Mouse (Mus musculus): Measurements from ENCODE around the gene Polr3g.
A peak's percentile ranks its signal among the peaks of the same experiment; 100 is the strongest.
"Not testable (repeated sequence)": the region's sequence is repeated elsewhere in the genome, so short reads cannot be mapped to it uniquely, and the experiment has no call there.

The Polr3g gene

DNA sequence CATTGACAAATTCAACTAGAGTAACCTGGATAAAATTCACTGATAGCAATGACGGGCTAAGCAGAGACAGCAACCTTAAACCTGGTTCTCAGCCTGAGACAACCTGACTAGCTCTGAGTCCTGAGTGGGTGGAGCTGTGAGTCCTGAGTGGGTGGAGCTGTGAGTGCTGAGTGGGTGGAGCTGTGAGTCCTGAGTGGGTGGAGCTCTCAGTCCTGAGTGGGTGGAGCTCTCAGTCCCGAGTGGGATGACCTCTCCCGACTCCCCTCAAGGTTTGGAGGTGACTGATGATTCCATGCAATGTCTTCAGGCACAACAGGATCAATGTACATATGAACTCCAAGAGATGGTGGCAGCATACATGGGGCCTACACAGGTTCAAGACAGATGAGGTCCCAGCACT, 21.2 kb downstream of the Polr3g start:
- no peak for DNase-seq (ENCODE audit: low spot score)

DNA sequence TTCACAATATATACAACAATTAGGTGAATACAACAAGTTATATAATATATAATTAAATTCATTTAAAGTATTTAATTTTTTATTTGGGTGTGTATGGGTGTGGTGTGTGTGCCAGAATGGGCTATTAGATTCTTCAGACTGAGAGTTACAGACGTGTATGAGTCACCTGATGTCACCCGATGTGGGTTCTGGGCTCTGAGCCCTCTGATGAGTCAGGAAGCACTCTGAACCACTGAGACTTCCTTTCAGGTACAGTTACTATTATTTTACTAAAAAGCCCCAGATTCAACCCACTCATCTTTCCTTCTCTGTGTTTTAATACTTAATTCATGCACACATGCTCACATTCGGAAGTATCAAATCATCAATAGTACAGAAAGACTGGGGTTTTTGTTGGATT, 25.9 kb downstream of the Polr3g start:
- DNase-seq (ENCODE audit: low spot score), result no peak

DNA sequence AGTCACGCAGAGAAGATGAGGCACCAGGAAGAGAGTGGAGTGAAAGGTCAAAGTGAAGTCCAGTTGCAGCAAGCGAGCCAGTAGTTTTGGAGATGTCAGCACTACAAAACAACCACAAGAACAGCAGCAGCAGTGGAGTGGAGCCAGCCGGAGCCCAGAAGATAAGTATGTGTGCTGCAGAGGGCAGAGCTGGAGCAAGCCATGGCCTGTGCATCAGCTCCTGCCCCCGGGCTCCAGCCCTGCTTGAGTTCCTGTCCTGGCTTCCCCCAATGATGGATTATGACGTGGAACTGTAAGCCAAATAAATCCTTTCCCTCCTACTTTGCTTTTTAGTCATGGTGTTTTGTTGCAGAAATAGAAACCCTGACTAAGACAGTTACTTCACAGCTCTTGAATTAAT, 26.6 kb downstream of the Polr3g start:
- DNase-seq (ENCODE audit: low spot score), result no peak

- DNase-seq (ENCODE audit: low spot score), result no peak
Observed at GRCm38 (mm10) chr13:81683107-81683506, 27.7 kb downstream of the Polr3g start.

GRCm38 (mm10) chr13:81675333-81675732, 35.5 kb downstream of the Polr3g start:
- DNase-seq (ENCODE audit: low spot score), result no peak

GRCm38 (mm10) chr13:81667713-81668112, 43.1 kb downstream of the Polr3g start:
- no peak for DNase-seq (ENCODE audit: low spot score)

- no peak for DNase-seq (ENCODE audit: low spot score)
Observed at GRCm38 (mm10) chr13:81664331-81664698, 46.5 kb downstream of the Polr3g start.

DNA sequence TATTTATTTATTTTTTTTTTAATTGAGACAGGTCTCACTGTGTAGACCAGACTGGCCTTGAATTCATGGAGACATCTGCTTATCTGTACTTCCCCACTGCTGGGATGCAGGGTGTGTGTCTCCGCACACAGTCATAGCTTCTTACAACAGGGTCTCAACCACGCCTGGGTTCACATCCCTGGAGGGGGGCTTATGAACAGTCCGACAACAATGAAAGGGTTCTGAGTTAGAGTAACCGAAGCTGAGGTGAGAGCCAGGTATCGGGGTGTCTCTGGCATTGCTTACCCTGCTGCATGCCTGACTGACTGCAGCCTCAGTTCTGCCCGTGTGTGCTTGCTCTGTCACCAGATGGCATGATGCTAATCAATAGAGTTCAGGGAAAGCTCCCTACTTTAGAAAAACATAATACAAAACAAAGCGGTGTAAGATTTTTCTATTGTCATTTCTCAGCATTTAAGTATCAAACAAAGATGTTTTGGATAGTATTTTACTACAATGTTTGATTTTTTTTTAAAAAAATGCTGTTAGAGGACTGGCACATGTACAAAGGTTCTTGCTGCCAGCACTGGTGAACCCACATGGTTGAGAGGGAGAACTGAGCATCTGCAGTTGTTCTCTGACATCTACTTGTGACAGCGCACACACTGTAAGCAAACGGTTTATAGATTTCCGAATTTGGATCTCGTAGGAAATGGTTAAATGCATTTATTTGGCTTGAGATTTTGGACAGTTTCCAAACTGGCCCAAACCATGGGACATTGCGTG, 47.1 kb downstream of the Polr3g start:
- DNase-seq (ENCODE audit: low spot score), result no peak

GRCm38 (mm10) chr13:81658053-81658752, 52.6 kb downstream of the Polr3g start:
- peak; percentile 20 for DNase-seq (ENCODE audit: low spot score)

GRCm38 (mm10) chr13:81657351-81658052, 53.3 kb downstream of the Polr3g start, which contains the start of gene Lysmd3:
TSS of gene Lysmd3 (plus strand) at chr13:81657663.
- peak; percentile 94 for DNase-seq (ENCODE audit: low spot score)

DNA sequence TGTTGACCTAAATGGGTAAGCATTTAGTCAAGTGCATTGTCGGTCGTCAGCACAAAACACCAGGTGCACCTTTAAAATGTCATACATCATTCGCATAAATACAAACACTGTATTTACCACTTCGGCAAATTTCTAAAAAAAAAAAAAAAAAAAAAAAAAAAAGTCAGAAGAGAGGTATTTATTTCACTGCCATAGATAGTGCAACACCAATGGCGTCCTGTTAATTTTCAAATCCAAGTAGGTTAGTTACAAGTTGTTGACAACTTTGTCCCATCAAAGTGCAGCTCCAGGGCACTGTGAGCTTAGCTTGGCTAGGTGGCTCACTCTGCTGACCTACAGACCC, 53.8 kb downstream of the Polr3g start:
- no peak for DNase-seq (ENCODE audit: low spot score)

DNA sequence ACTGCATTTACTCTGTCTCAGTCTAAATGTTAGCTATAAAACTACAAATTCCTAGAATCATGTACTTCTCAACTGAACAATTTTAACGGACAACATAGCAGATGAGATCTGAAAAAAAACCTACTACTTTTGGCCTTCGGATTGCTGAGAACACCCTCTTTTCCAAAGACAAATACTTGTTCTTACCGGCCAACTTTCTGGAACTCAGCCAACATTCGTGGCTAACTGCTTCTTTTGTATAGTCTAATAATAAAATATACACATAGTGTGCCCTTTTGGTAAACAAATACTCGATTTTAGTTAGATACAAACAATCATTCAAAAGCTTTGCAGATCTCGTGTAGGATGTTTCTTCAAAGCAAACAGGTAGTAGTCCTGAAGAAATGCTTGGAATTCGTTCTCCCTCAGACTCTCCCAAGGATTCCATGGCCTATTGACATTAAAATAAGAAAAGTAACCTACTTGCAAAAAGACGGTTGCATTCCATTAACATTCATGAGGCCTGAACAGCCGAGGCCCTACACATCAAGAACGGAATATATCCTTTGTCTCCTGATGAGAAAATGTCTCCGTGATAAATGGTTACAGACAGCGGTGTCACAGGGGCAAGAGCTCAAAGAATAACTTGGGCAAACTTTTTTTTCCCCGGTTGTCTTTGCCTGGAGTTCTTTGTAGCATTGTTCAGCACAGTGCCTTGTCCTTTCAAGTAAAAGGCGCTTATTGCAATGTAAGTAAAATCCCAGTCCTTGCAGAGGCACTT, 54.5 kb downstream of the Polr3g start:
- DNase-seq (ENCODE audit: low spot score), result peak; percentile 85

GRCm38 (mm10) chr13:81650382-81650781, 60.4 kb downstream of the Polr3g start:
- DNase-seq (ENCODE audit: low spot score), result not testable (repeated sequence)

DNA sequence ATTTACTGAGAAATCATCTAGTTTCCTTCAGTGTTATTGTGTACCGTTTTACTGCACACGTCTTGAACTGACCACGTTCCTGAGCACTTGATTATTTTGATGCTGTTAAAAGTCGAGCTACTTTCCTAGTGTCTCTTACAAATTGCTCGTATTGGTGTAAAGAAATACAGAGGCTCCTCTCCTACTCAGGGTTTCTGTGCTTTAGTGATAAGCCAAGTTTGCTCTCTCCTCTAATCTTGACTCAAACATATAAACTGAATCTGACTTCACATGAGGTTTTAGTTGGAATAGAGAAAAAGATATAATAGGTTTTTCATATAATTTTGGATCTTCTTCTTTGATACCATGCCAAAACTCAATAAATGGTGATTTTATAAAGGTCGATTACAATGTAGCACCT, 64.5 kb downstream of the Polr3g start:
- no peak for DNase-seq (ENCODE audit: low spot score)

- DNase-seq (ENCODE audit: low spot score), result no peak
Observed at GRCm38 (mm10) chr13:81644047-81644565, 66.7 kb downstream of the Polr3g start.

DNA sequence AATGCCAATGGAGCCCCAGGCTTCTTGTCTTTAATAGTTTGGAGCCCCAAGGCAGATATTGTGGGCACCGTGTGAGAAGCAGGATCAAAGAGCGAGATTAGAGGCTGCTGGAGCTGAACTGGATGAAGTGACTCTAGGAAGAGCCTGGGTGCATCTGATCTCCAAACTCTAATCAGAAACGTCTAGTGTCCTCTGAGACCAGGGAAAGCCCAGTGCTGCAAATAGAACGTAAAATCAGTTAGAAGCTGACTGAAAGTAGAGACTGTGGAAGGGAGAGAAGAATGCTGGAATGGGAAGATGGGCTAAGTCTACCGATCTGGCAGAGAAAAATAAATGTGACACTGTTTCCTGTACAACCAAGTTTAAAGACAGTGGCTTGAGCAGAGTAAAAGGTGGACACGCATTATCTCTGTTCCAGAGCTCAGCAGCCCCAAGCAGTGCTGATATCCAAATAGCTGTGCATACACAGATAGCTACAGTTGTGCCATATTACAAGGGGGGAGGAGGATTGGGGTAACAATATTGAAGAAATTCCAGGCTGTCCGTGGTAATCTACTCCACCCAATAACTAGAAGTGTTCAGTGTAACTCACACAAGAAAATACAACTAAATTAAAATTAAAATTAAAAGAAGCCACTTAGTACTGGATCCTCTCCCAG, 68.2 kb downstream of the Polr3g start:
- no peak for DNase-seq (ENCODE audit: low spot score)

DNA sequence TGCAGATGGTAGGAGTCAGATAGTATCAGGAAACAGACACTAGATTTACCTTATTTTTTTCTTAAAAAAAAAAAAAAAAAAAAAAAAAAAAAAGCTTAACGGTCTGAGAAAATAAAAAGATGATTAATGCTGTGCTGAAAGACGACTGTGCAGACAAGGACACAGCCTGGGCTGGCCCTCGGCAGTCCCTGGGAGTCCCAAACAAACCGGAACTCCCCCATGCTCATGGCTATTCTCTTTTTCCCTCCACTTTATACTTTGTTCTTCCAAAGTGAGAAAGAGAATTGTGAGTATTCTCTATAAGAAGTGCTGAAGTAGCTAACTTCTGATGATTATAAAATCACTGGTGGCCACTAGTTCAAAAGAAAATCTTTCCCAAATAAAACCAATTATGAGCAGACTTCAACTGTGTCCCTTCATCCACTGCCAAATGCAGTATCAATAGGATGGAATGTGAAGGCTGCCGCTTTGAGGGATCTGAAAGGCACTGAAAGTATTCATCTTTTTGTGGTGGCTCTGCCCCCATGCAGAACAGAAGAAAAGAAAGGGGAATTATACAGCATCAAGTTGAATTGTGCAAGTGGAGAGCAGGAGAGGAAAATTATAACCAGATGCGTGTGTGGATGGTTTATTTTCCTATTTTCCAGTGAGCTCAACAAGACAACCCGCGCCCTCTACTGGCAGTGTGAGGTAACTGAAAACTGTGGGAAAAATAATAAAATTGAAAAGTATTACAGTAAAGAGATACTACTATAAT, 69.3 kb downstream of the Polr3g start:
- DNase-seq (ENCODE audit: low spot score), result peak; percentile 88

- peak; percentile 52 for DNase-seq (ENCODE audit: low spot score)
Observed at GRCm38 (mm10) chr13:81640881-81641280, 69.9 kb downstream of the Polr3g start.

DNA sequence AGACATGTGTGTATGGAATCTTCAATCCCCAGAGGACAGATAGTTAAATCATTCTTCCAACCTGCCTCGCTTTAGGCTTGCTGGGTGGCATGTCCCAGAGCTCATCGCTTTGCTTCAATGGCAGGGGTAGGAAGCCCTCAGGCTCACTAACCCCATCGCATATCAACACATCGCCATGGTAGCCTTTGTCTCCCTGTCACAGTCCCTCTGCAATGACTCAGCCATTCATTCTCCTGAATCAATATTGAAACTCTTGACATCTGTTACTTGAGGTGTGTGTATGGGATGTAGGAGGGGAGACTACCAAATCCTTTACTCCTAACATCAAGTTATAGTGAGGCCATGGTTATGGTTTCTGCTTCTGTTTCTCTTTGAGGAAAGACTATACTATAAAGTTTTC, 71.2 kb downstream of the Polr3g start:
- DNase-seq (ENCODE audit: low spot score), result peak; percentile 75

DNA sequence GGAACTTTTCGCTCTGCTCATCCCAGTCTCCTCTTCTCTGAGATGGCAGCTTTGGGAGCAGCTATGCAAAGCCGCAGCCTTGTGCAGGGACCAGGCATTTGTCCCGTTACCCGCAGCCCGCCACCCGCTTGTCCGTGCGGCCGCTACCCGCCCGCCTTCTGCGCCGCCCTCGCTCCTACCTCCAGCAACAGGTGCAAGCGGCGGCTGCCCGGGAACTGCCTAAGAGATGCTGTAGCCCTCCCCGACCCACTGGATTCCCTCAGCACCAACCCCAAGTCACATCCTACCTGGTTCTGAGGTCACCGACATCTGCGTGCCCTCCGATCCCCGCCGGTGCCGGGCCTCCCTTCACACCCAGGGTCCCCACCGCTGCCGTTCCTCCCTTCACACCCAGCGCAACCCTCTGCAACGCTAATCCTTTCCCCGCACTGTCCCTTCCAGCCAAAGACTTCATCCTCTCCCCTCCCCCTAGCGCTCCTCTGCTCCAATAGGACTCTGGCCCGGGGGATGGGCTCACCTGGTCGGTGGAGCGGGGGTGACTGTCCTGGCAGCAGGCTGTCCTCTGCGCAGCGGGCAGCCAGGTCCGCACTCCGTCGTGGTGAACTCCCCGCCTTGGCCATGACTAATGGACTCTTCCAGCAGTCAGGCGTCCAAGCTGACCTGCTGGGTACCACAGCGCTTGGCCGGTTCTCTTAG, 77.9 kb downstream of the Polr3g start, which contains the start of gene Adgrv1:
Gene Adgrv1 (minus strand): TSS at position 435 of the 696 bp plus-strand sequence.
- DNase-seq (ENCODE audit: low spot score), result peak; percentile 97
